Mouse (Mus musculus): ENCODE results near the gene Mroh8.

Gene Mroh8

GRCm38 (mm10) chr2:157279416-157279800 lies at the start of gene Mroh8:
Mroh8 (minus strand) TSS chr2:157279549.
- DNase-seq (ENCODE audit: low spot score in 2 of 2) = peak; percentile 60 to 62

- DNase-seq (ENCODE audit: low spot score in 2 of 2) = no peak
Measured at GRCm38 (mm10) chr2:157328570-157328969, 49.2 kb upstream of the Mroh8 start.

GRCm38 (mm10) chr2:157328106-157328505 lies 48.8 kb upstream of the Mroh8 start:
- no peak for DNase-seq (ENCODE audit: low spot score in 2 of 2)

GRCm38 (mm10) chr2:157325238-157325637 lies 45.9 kb upstream of the Mroh8 start:
- no peak for DNase-seq (ENCODE audit: low spot score in 2 of 2)

- no peak for DNase-seq (ENCODE audit: low spot score in 2 of 2)
Measured at GRCm38 (mm10) chr2:157322029-157322766, 42.8 kb upstream of the Mroh8 start.

DNA sequence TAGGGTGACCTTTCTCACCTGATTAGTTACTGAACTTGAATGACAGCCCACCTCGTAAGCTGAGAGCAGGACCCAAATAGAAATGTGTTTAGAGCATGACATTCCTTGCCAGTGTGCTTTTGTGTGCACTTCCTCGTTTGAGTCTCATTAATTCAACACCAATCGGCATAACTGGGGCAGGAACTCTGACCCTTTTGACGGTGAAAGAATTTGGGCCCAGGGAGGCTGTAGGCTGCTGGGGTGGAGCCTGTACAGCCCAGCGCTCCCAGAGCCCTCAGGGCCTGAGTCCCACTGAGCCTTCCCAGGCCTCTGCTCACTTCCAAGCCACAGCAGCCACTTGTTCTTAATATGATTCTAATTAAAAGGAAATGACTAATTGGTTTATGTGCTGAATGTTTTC lies 41.5 kb upstream of the Mroh8 start:
- DNase-seq (ENCODE audit: low spot score in 2 of 2) = no peak

- no peak for DNase-seq (ENCODE audit: low spot score in 2 of 2)
Measured at GRCm38 (mm10) chr2:157320135-157320534, 40.8 kb upstream of the Mroh8 start.

DNA sequence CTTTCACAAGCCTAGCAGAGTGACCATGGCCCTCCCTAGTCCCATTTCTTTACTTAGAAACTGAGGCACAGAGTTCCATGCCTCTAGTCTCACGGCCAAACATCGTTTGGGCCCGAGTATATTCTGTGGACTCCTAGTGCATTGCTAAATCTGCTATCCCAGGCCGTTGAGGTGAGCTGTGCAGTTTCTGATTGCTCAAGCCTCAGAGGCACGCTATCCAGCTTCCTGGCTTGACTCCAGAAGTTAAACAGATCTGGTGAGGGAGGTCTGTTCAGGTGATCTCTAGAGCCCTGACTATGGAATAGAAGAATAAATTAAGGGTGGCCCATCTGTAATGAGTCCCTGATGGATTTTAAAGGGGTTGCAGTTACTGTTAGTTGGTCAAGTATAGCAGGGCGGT lies 37.9 kb upstream of the Mroh8 start:
- DNase-seq (ENCODE audit: low spot score in 2 of 2) = no peak

DNA sequence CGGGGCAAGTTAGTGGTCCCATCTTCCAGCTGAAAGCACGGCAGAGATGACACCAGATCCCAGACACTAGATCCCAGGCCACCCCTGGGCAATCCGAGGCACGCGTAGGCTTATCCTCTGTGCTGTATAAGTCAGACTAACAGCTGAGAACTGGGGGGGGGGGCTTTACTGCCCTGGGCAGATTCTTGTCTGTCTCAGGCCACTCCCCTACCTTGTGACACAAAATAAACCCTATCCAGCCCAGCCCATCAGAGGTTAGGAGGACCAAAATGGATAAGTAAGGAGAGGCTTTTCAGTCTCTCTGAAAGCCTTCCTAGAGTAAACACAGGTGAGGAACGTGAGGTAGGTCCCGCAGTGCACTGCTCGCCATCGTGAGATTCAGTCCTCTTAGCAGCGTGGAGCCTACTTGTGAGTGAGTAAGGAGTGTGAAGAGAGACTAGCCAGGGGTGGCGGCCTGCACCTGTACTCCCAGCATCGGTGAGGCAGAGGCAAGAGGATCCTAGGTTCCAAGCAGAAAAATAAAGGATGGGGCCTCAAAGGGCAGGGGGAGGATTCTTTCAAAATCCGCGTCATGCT lies 37.1 kb upstream of the Mroh8 start:
- DNase-seq (ENCODE audit: low spot score in 2 of 2) = no peak

GRCm38 (mm10) chr2:157315486-157315885 lies 36.1 kb upstream of the Mroh8 start:
- no peak for DNase-seq (ENCODE audit: low spot score in 2 of 2)

- DNase-seq (ENCODE audit: low spot score in 2 of 2) = no peak
Measured at GRCm38 (mm10) chr2:157314310-157314709, 35.0 kb upstream of the Mroh8 start.

GRCm38 (mm10) chr2:157313718-157314117 lies 34.4 kb upstream of the Mroh8 start:
- DNase-seq (ENCODE audit: low spot score in 2 of 2) = no peak

GRCm38 (mm10) chr2:157310963-157311637 lies 31.8 kb upstream of the Mroh8 start:
- DNase-seq (ENCODE audit: low spot score in 2 of 2) = no peak

GRCm38 (mm10) chr2:157309611-157310010 lies 30.3 kb upstream of the Mroh8 start:
- DNase-seq (ENCODE audit: low spot score in 2 of 2) = no peak

GRCm38 (mm10) chr2:157308273-157308917 lies 29.0 kb upstream of the Mroh8 start:
- DNase-seq (ENCODE audit: low spot score in 2 of 2) = no peak

DNA sequence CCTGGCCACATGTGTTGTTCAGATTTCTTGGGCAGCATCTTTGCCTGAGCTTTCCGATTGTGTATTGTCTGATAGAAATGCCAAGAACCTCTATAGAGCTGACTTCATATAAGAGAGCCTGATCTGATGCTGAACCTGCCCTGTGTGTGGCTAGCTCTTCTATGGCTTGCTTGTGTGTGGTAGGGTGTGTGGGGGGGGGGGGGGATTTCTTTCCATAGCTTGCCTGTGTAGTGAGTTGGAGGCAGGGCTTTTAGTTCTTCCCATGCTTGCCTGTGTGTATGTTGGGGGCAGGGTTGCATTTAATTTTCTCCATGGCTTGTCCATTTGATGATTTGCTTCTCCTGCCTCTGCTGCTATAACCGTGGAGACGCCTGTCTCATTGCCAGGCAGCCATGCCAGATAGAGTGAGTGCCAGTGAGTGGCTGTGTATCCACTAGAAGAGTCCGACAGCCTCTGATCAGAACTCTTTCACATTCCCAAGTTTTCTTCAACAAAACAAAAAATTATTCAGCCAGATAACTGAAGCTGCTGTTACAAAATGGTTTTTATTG lies 28.4 kb upstream of the Mroh8 start:
- no peak for DNase-seq (ENCODE audit: low spot score in 2 of 2)

DNA sequence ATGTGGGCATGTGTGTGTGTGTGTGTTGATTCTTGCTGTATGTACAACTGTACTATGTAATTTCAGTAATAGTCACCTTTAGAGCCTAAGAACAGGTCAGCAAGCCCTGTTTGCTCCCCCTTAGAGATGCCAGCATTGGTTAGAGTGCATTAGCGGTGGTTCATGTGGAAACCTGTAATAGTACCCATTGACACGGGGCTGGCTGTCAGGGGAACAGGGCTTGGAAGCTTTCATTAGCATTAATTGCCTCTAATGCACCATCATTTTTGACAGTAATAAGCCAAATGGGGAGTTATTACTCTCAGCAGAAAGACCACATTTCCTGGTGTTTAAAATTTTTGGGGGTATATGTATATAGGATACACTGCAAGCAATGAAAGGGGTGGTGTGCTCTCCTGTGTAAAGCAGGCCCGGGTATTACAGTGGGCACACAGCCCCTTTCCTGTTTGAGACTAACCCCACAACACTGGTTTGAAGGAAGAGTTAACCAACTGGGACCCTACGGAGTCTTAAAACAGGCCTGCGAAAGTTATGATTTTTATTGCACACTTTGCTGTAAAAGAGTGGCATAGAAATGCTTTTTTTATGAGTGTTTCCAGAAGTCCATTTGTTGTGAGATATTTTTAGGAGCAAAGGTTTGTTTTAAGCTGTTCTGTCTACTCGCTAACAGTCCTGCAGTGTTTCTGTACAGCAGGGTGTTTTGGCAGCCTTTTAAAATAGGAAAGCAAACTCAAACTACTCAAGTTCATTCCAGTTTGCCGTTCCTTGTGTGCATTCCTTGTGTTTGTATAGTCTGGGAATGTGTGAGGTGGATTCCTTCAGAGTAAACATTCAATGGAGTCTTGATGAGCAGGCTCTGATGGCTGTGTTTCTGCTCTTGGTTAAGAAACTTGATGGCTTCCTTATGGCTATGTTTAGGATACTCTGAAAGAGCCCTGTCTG lies 27.0 kb upstream of the Mroh8 start:
- DNase-seq (ENCODE audit: low spot score in 2 of 2) = no peak

DNA sequence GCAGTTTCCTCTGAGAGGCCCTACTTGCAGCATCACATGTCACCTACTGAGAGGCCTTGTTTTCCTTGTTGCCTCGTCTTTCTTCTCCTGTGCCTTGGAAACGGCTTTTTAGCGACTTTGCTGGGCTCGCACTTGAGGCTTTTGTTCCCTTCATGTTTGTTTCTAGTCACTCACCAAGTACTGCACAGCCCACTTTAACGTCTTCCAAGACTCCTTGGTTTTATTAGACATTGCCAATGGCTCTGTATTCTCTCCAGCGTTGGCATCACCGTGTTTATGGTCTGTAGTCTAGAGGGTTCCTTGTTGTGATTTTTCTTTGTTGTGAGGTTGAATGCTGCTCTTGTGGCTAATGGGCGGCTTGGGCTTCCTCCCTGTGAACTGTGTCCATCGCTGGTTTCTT lies 23.7 kb upstream of the Mroh8 start:
- DNase-seq (ENCODE audit: low spot score in 2 of 2) = peak in 1 of 2 experiments; percentile 27

DNA sequence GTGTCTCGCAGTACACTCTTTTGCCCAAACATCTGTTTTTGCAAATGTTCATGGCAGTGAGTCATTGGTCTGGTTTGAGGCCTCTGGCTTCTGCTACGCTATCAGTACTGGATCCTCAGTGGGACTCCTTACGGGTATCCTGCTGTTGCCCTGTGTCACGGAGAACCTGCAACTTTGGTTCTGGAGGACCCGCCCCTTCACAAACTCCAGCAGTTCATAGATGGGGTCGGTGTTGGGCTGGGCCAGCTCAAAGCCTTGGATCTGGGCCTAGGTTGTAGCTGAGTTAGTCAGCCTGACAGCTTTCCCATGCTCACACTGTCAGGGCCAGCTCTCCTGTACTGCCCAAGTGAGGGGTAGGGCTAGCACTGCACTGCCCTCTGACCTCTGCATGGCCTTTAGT lies 20.7 kb upstream of the Mroh8 start:
- no peak for DNase-seq (ENCODE audit: low spot score in 2 of 2)

- no peak for DNase-seq (ENCODE audit: low spot score in 2 of 2)
Measured at GRCm38 (mm10) chr2:157296105-157296689, 16.8 kb upstream of the Mroh8 start.

DNA sequence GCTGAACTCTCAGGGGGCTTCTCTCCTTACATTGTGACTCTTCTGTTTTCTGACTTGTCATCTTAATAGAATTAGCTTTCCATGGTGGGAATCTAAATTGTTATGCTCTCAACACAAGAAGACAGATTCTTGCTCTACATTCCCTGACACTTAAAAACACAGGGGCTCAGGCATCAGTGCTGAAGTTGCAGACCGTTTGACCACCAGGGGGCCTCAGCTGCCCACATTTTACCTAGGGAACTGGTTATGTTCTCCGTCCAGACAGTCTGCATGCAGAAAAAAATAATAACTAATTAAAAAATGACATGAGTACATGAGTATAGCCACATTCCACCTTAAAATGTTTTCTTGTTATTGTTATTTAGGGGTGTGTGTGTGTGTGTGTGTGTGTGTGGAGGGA lies 12.7 kb upstream of the Mroh8 start:
- DNase-seq (ENCODE audit: low spot score in 2 of 2) = peak; percentile 24 to 49
